Mouse (Mus musculus): ENCODE results near the gene Myl9. TPM values are rescaled to one million over a fixed set of nuclear protein-coding genes. Genes with fewer than 3 reads are reported as not detected.

Myl9 gene
- polyA plus RNA-seq, 1 experiment from 2014 or later = 250 TPM

- ATAC-seq (ENCODE audit: low FRiP score, low TSS enrichment) = no peak
- H3K9me3 ChIP-seq (ENCODE audit: control insufficient read depth, low read length) = no peaks in the 10 kb centered on the region
- H3K4me2 ChIP-seq (replicated peaks; ENCODE audit: low read depth, low read length) = no peak overlapping the region
- H3K36me3 ChIP-seq (ENCODE audit: control insufficient read depth, insufficient read depth, low read length) = no peaks in the 10 kb centered on the region; the same call in 1 of the 2 replicates
- H3K27ac ChIP-seq (ENCODE audit: low read depth, low read length) = no peak overlapping the region
- WGBS = 39% methylated on average over 7 of the region's 7 CpGs
- no peak overlapping the region for H3K9ac ChIP-seq (ENCODE audit: low read depth, low read length)
- H3K4me3 ChIP-seq (ENCODE audit: low read length) = no peak overlapping the region
- H3K4me1 ChIP-seq (ENCODE audit: control insufficient read depth, insufficient read depth, low read length) = peaks cover 29% of the 10 kb centered on the region
- H3K27me3 ChIP-seq (ENCODE audit: control insufficient read depth, insufficient read depth, low read length) = no peaks in the 10 kb centered on the region
Observed at GRCm38 (mm10) chr2:156736846-156737245, 38.4 kb upstream of the Myl9 start.

- Histone ChIP-seq H3K27ac (ENCODE audit: low read depth, low read length) (no peak overlapping the region), H3K4me1 (ENCODE audit: control insufficient read depth, insufficient read depth, low read length) (peaks cover 33% of the 10 kb centered on the region), H3K4me2 (replicated peaks; ENCODE audit: low read depth, low read length) (no peak overlapping the region), H3K27me3 (ENCODE audit: control insufficient read depth, insufficient read depth, low read length) (no peaks in the 10 kb centered on the region), H3K9me3 (ENCODE audit: control insufficient read depth, low read length) (no peaks in the 10 kb centered on the region), H3K4me3 (ENCODE audit: low read length) (no peak overlapping the region), H3K9ac (ENCODE audit: low read depth, low read length) (no peak overlapping the region), H3K36me3 (ENCODE audit: control insufficient read depth, insufficient read depth, low read length) (no peaks in the 10 kb centered on the region; the same call in 1 of the 2 replicates)
- ATAC-seq (ENCODE audit: low FRiP score, low TSS enrichment) = no peak
- WGBS = 75% methylated on average over 7 of the region's 7 CpGs
Observed at GRCm38 (mm10) chr2:156737976-156738375, 37.2 kb upstream of the Myl9 start.

- H3K9me3 ChIP-seq (ENCODE audit: control insufficient read depth, low read length) = no peaks in the 10 kb centered on the region
- peaks cover 8% of the 10 kb centered on the region; the same call in 1 of the 2 replicates for H3K36me3 ChIP-seq (ENCODE audit: control insufficient read depth, insufficient read depth, low read length)
- peaks cover 22% of the 10 kb centered on the region for H3K4me1 ChIP-seq (ENCODE audit: control insufficient read depth, insufficient read depth, low read length)
- 80% methylated on average over 9 of the region's 9 CpGs for WGBS
- H3K27me3 ChIP-seq (ENCODE audit: control insufficient read depth, insufficient read depth, low read length) = no peaks in the 10 kb centered on the region
- ATAC-seq (ENCODE audit: low FRiP score, low TSS enrichment) = no peak
- H3K4me2 ChIP-seq (replicated peaks; ENCODE audit: low read depth, low read length) = no peak overlapping the region
- H3K4me3 ChIP-seq (ENCODE audit: low read length) = no peak overlapping the region
- no peak overlapping the region for H3K9ac ChIP-seq (ENCODE audit: low read depth, low read length)
- no peak overlapping the region for H3K27ac ChIP-seq (ENCODE audit: low read depth, low read length)
Observed at GRCm38 (mm10) chr2:156741265-156741664, 34.0 kb upstream of the Myl9 start.

GRCm38 (mm10) chr2:156741998-156742397 is 33.2 kb upstream of the Myl9 start:
- H3K9ac ChIP-seq (ENCODE audit: low read depth, low read length) = no peak overlapping the region

GRCm38 (mm10) chr2:156743248-156743647 is 32.0 kb upstream of the Myl9 start:
- no peak overlapping the region for H3K9ac ChIP-seq (ENCODE audit: low read depth, low read length)
- no peak overlapping the region for H3K4me2 ChIP-seq (replicated peaks; ENCODE audit: low read depth, low read length)
- H3K36me3 ChIP-seq (ENCODE audit: control insufficient read depth, insufficient read depth, low read length) = peaks cover 22% of the 10 kb centered on the region
- ATAC-seq (ENCODE audit: low FRiP score, low TSS enrichment) = no peak
- no peak overlapping the region for H3K27ac ChIP-seq (ENCODE audit: low read depth, low read length)
- H3K4me1 ChIP-seq (ENCODE audit: control insufficient read depth, insufficient read depth, low read length) = peaks cover 13% of the 10 kb centered on the region; the same call in 1 of the 2 replicates
- no peaks in the 10 kb centered on the region for H3K9me3 ChIP-seq (ENCODE audit: control insufficient read depth, low read length)
- H3K27me3 ChIP-seq (ENCODE audit: control insufficient read depth, insufficient read depth, low read length) = no peaks in the 10 kb centered on the region
- 61% methylated on average over 3 of the region's 3 CpGs for WGBS
- no peak overlapping the region for H3K4me3 ChIP-seq (ENCODE audit: low read length)

More at GRCm38 (mm10) chr2:156741998-156742397, 33.2 kb upstream of the Myl9 start:
- no peak overlapping the region for H3K27ac ChIP-seq (ENCODE audit: low read depth, low read length)
- H3K9me3 ChIP-seq (ENCODE audit: control insufficient read depth, low read length) = no peaks in the 10 kb centered on the region
- WGBS = 59% methylated on average over 4 of the region's 4 CpGs
- no peak for ATAC-seq (ENCODE audit: low FRiP score, low TSS enrichment)
- peaks cover 14% of the 10 kb centered on the region; the same call in 1 of the 2 replicates for H3K4me1 ChIP-seq (ENCODE audit: control insufficient read depth, insufficient read depth, low read length)
- no peak overlapping the region for H3K4me2 ChIP-seq (replicated peaks; ENCODE audit: low read depth, low read length)
- no peak overlapping the region for H3K4me3 ChIP-seq (ENCODE audit: low read length)
- peaks cover 15% of the 10 kb centered on the region; the same call in 1 of the 2 replicates for H3K36me3 ChIP-seq (ENCODE audit: control insufficient read depth, insufficient read depth, low read length)
- H3K27me3 ChIP-seq (ENCODE audit: control insufficient read depth, insufficient read depth, low read length) = no peaks in the 10 kb centered on the region

GRCm38 (mm10) chr2:156744414-156744813 is 30.8 kb upstream of the Myl9 start:
- no peak overlapping the region for H3K9ac ChIP-seq (ENCODE audit: low read depth, low read length)
- H3K4me2 ChIP-seq (replicated peaks; ENCODE audit: low read depth, low read length) = no peak overlapping the region
- no peak for ATAC-seq (ENCODE audit: low FRiP score, low TSS enrichment)
- H3K4me3 ChIP-seq (ENCODE audit: low read length) = no peak overlapping the region
- no peaks in the 10 kb centered on the region for H3K9me3 ChIP-seq (ENCODE audit: control insufficient read depth, low read length)
- H3K27me3 ChIP-seq (ENCODE audit: control insufficient read depth, insufficient read depth, low read length) = no peaks in the 10 kb centered on the region
- H3K27ac ChIP-seq (ENCODE audit: low read depth, low read length) = no peak overlapping the region
- peaks cover 13% of the 10 kb centered on the region; the same call in 1 of the 2 replicates for H3K4me1 ChIP-seq (ENCODE audit: control insufficient read depth, insufficient read depth, low read length)
- peaks cover 32% of the 10 kb centered on the region for H3K36me3 ChIP-seq (ENCODE audit: control insufficient read depth, insufficient read depth, low read length)
- WGBS = 91% methylated on average over 5 of the region's 5 CpGs

- Histone ChIP-seq H3K4me1 (ENCODE audit: control insufficient read depth, insufficient read depth, low read length) (no peaks in the 10 kb centered on the region; the same call in 1 of the 2 replicates), H3K27me3 (ENCODE audit: control insufficient read depth, insufficient read depth, low read length) (no peaks in the 10 kb centered on the region), H3K9me3 (ENCODE audit: control insufficient read depth, low read length) (no peaks in the 10 kb centered on the region), H3K4me3 (ENCODE audit: low read length) (no peak overlapping the region), H3K36me3 (ENCODE audit: control insufficient read depth, insufficient read depth, low read length) (peaks cover 48% of the 10 kb centered on the region), H3K27ac (ENCODE audit: low read depth, low read length) (no peak overlapping the region), H3K4me2 (replicated peaks; ENCODE audit: low read depth, low read length) (no peak overlapping the region), H3K9ac (ENCODE audit: low read depth, low read length) (no peak overlapping the region)
- WGBS = 84% methylated on average over 3 of the region's 3 CpGs
- ATAC-seq (ENCODE audit: low FRiP score, low TSS enrichment) = no peak
Observed at GRCm38 (mm10) chr2:156747315-156747714, 27.9 kb upstream of the Myl9 start.

GRCm38 (mm10) chr2:156749687-156750086 is 25.5 kb upstream of the Myl9 start:
- ATAC-seq (ENCODE audit: low FRiP score, low TSS enrichment) = no peak
- Histone ChIP-seq H3K9ac (ENCODE audit: low read depth, low read length) (no peak overlapping the region), H3K27me3 (ENCODE audit: control insufficient read depth, insufficient read depth, low read length) (no peaks in the 10 kb centered on the region), H3K4me2 (replicated peaks; ENCODE audit: low read depth, low read length) (no peak overlapping the region), H3K27ac (ENCODE audit: low read depth, low read length) (no peak overlapping the region), H3K4me1 (ENCODE audit: control insufficient read depth, insufficient read depth, low read length) (no peaks in the 10 kb centered on the region), H3K4me3 (ENCODE audit: low read length) (no peak overlapping the region), H3K9me3 (ENCODE audit: control insufficient read depth, low read length) (no peaks in the 10 kb centered on the region), H3K36me3 (ENCODE audit: control insufficient read depth, insufficient read depth, low read length) (peaks cover 62% of the 10 kb centered on the region)
- WGBS = 90% methylated on average over 8 of the region's 8 CpGs

- Histone ChIP-seq H3K9ac (ENCODE audit: low read depth, low read length) (no peak overlapping the region), H3K9me3 (ENCODE audit: control insufficient read depth, low read length) (peaks cover 6% of the 10 kb centered on the region; the same call in 1 of the 2 replicates), H3K27me3 (ENCODE audit: control insufficient read depth, insufficient read depth, low read length) (no peaks in the 10 kb centered on the region), H3K4me1 (ENCODE audit: control insufficient read depth, insufficient read depth, low read length) (peaks cover 2% of the 10 kb centered on the region; the same call in 1 of the 2 replicates), H3K27ac (ENCODE audit: low read depth, low read length) (no peak overlapping the region), H3K4me2 (replicated peaks; ENCODE audit: low read depth, low read length) (no peak overlapping the region), H3K36me3 (ENCODE audit: control insufficient read depth, insufficient read depth, low read length) (peaks cover 68% of the 10 kb centered on the region), H3K4me3 (ENCODE audit: low read length) (no peak overlapping the region)
- WGBS = 93% methylated on average over 9 of the region's 9 CpGs
- no peak for ATAC-seq (ENCODE audit: low FRiP score, low TSS enrichment)
Observed at GRCm38 (mm10) chr2:156756937-156757336, 18.3 kb upstream of the Myl9 start.

All from kidney, embryonic 14.5 days (tissue).